Mouse (Mus musculus) liver, postnatal 0 days (tissue): ENCODE results near the gene Txk. TPM values are rescaled to one million over a fixed set of nuclear protein-coding genes. Genes with fewer than 3 reads are reported as not detected.

Source experiments
- ATAC-seq: fragments of 200-750 bp; cut with Nextera tagmentation; 2 replicates; pipeline ENCODE4 v1.8.0; 2017; ENCODE audit warnings: mild to moderate bottlenecking, moderate library complexity
- DNase-seq: peaks from one replicate; pipeline ENCODE4 v3.0.0-alpha.2; 2016
- H3K27ac ChIP-seq: fragments of 300-500 bp; sonication (generic); 2 replicates; pipeline ENCODE4 v1.5.1; 2014; ENCODE audit warnings: antibody characterized with exemption, moderate library complexity, mild to moderate bottlenecking, low read depth
- H3K27me3 ChIP-seq: fragments of 300-500 bp; sonication (generic); 2 replicates; pipeline ENCODE4 v1.6.1; 2014; ENCODE audit warnings: low read length, control low read depth, mixed read lengths; ENCODE audit not compliant: insufficient read depth
- H3K36me3 ChIP-seq: fragments of 300-500 bp; sonication (generic); replicated peaks from 2 replicates; pipeline ENCODE4 v1.6.1; 2014; ENCODE audit warnings: mild to moderate bottlenecking, control low read depth, low read length, moderate library complexity, mixed read lengths; ENCODE audit not compliant: insufficient read depth
- H3K4me1 ChIP-seq: fragments of 300-500 bp; sonication (generic); 2 replicates; pipeline ENCODE4 v1.6.1; 2014; ENCODE audit warnings: antibody characterized with exemption, mild to moderate bottlenecking, control low read depth; ENCODE audit not compliant: insufficient read depth
- H3K4me2 ChIP-seq: fragments of 300-500 bp; sonication (generic); 2 replicates; pipeline ENCODE4 v1.6.1; 2014; ENCODE audit warnings: low read depth, mild to moderate bottlenecking, low read length, moderate library complexity, mixed read lengths
- H3K4me3 ChIP-seq: fragments of 300-500 bp; sonication (generic); 2 replicates; pipeline ENCODE4 v1.5.1; 2014; ENCODE audit warnings: low read depth, low read length
- H3K9ac ChIP-seq: fragments of 300-500 bp; sonication (generic); replicated peaks from 2 replicates; pipeline ENCODE4 v1.6.1; 2014; ENCODE audit warnings: mild to moderate bottlenecking, moderate library complexity
- H3K9me3 ChIP-seq: fragments of 300-500 bp; sonication (generic); 2 replicates; pipeline ENCODE4 v1.6.1; 2016; ENCODE audit warnings: mild to moderate bottlenecking, control low read depth, low read length, mixed read lengths
- CTCF ChIP-seq: sonication (generic); IDR thresholded peaks from 2 replicates; pipeline ENCODE4 v1.5.1; 2016; ENCODE audit warnings: antibody characterized with exemption, low read depth
- EP300 ChIP-seq: IDR thresholded peaks from 2 replicates; pipeline ENCODE4 v1.6.1; 2016; ENCODE audit warnings: antibody characterized with exemption, low read depth, mild to moderate bottlenecking
- WGBS: fragments of 180-500 bp; shearing (Covaris S2); extraction: QIAGEN DNeasy Blood & Tissue Kit; methylation state at CpG from one replicate; pipeline ENCODE4 v1.1.7; 2014; ENCODE audit not compliant: insufficient replicate concordance; 5-methylcytosine and 5-hydroxymethylcytosine counted together
- polyA plus RNA-seq: library from polyadenylated mRNA; unstranded; fragments of >200 nt; fragmentation: Nextera tagmentation; extraction: Ambion mirVana; gene quantifications from 2 replicates; pipeline ENCODE4 v1.2.1, GENCODE M21; 2015

Txk gene
- polyA plus RNA-seq, 1 experiment from 2014 or later = 0.27 TPM

DNA sequence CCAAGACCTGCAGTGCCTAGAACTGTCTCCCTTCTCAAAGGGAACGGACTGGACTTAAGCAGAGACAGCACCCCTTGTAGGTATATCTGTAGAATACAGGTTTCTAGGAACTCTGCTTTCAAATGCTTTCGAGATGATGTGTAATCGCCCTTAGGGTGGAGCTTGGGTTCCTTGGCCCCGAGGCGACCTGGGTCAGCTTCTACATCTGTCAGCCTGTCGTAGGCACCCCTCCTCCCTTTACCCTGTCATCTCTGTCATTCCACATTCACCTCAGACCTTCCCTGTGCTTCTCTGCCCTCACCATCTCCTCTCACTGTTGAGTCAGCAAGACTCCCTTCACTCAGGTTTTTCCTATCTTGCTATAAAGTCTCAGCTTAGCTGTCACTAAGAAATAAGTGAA, 17.3 kb upstream of the Txk start:
- H3K27ac ChIP-seq = no peak overlapping the region
- H3K36me3 ChIP-seq = peaks cover 9% of the 10 kb centered on the region
- H3K9me3 ChIP-seq = no peaks in the 10 kb centered on the region
- ATAC-seq = no peak
- H3K4me2 ChIP-seq = no peak overlapping the region
- no peak for DNase-seq
- no peak for TF ChIP-seq EP300
- TF ChIP-seq CTCF = no peak
- no peak overlapping the region for H3K9ac ChIP-seq
- no peaks in the 10 kb centered on the region for H3K27me3 ChIP-seq
- no peaks in the 10 kb centered on the region for H3K4me1 ChIP-seq
- H3K4me3 ChIP-seq = no peak overlapping the region
- WGBS = 55% methylated on average over 6 of the region's 6 CpGs

DNA sequence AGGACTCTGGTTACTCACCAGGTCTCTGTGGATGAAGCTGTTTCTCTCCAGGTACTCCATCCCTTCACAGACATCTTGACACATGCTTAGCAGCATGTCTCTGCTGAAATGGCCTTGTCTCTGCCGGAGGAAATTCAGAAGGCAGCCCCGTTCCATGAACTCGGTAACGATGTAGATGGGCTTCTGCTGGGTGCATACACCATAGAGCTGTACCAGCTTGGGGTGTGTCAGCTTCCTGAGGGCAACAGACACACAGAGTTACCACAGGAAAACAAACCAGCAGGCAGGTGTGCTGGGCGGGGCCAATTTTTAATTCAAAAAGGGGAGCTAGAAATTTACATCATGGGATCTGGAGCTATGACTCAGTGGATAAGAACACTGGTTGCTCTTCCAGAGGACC, 11.0 kb upstream of the Txk start:
- no peak for TF ChIP-seq EP300
- no peak for TF ChIP-seq CTCF
- Histone ChIP-seq H3K4me1 (no peaks in the 10 kb centered on the region), H3K4me3 (no peak overlapping the region), H3K27me3 (no peaks in the 10 kb centered on the region), H3K27ac (no peak overlapping the region), H3K9ac (no peak overlapping the region), H3K36me3 (peaks cover 12% of the 10 kb centered on the region; the same call in 1 of the 2 replicates), H3K9me3 (no peaks in the 10 kb centered on the region), H3K4me2 (no peak overlapping the region)
- 58% methylated on average over 5 of the region's 5 CpGs for WGBS
- DNase-seq = no peak
- no peak for ATAC-seq

DNA sequence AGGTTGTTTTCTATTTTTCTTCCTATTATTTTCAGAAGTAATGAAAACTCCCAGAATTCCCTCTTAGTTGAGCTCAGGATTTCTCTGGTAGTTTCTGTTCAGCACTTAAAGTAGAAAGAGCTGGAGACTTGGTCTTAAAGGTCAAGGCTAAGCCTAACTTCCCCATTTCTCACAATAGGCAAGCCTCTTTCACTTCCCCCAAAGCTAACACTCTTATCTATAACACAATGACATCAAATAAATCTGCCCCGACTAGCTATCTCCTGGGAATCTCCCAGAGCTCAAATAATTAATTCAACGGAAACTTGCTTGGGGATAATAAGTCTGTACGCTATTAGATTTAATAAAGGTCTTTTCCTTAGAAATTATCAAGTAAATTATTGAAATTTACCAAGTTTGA, 10.4 kb upstream of the Txk start:
- no peak for DNase-seq
- H3K9me3 ChIP-seq = no peaks in the 10 kb centered on the region
- ATAC-seq = no peak
- H3K4me1 ChIP-seq = no peaks in the 10 kb centered on the region
- H3K4me2 ChIP-seq = no peak overlapping the region
- 22% methylated on average over 3 of the region's 3 CpGs for WGBS
- TF ChIP-seq CTCF (no peak), EP300 (no peak)
- no peak overlapping the region for H3K9ac ChIP-seq
- no peak overlapping the region for H3K4me3 ChIP-seq
- H3K27me3 ChIP-seq = no peaks in the 10 kb centered on the region
- peaks cover 13% of the 10 kb centered on the region; the same call in 1 of the 2 replicates for H3K36me3 ChIP-seq
- H3K27ac ChIP-seq = no peak overlapping the region

DNA sequence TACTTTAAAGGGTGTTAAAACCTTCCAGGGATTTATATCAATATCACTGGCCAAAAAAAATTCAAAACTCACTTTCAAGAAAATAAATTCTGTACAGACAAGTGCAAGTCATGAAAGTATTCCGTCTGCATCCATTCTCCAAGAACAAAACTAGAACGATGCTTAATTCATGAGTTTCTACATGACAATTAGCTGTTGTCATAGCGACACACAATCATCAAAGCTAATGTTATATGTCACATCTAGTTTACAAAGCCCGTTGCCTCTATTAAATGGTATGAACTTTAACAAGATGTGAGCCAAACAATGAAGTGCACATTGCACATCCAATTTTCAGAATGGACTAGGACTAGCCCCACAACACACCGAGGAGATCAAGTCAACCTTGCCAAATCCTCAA, 9.2 kb upstream of the Txk start:
- 79% methylated on average over 5 of the region's 5 CpGs for WGBS
- H3K4me3 ChIP-seq = no peak overlapping the region
- no peaks in the 10 kb centered on the region for H3K9me3 ChIP-seq
- DNase-seq = no peak
- H3K9ac ChIP-seq = no peak overlapping the region
- no peak overlapping the region for H3K27ac ChIP-seq
- H3K4me2 ChIP-seq = no peak overlapping the region
- no peak for TF ChIP-seq EP300
- no peak for TF ChIP-seq CTCF
- H3K27me3 ChIP-seq = no peaks in the 10 kb centered on the region
- H3K36me3 ChIP-seq = peaks cover 13% of the 10 kb centered on the region
- ATAC-seq = no peak
- H3K4me1 ChIP-seq = no peaks in the 10 kb centered on the region

DNA sequence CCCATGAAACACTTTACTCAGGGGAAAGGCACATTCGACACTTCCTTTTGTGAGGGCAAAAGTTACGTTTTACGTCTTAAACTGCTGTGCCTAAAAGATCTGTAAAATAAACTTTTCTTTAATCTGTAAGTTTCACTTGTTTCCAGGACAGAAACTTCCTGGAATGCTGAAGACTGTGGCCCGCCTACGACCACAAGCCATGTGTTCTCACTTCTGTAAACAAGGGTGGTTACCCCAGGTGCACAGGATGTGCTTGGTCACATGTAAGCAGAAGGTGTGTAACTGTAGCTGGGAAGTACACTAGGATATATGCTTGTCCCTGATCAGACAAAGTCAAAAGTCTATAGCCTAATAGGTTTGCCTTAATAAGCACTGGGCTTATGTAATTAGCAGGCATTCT, 8.7 kb upstream of the Txk start:
- Histone ChIP-seq H3K9ac (no peak overlapping the region), H3K9me3 (no peaks in the 10 kb centered on the region), H3K36me3 (peaks cover 17% of the 10 kb centered on the region), H3K4me3 (no peak overlapping the region), H3K4me1 (no peaks in the 10 kb centered on the region), H3K4me2 (no peak overlapping the region), H3K27ac (no peak overlapping the region), H3K27me3 (no peaks in the 10 kb centered on the region)
- no peak for ATAC-seq
- WGBS = 54% methylated on average over 5 of the region's 5 CpGs
- no peak for DNase-seq
- TF ChIP-seq EP300 = no peak

DNA sequence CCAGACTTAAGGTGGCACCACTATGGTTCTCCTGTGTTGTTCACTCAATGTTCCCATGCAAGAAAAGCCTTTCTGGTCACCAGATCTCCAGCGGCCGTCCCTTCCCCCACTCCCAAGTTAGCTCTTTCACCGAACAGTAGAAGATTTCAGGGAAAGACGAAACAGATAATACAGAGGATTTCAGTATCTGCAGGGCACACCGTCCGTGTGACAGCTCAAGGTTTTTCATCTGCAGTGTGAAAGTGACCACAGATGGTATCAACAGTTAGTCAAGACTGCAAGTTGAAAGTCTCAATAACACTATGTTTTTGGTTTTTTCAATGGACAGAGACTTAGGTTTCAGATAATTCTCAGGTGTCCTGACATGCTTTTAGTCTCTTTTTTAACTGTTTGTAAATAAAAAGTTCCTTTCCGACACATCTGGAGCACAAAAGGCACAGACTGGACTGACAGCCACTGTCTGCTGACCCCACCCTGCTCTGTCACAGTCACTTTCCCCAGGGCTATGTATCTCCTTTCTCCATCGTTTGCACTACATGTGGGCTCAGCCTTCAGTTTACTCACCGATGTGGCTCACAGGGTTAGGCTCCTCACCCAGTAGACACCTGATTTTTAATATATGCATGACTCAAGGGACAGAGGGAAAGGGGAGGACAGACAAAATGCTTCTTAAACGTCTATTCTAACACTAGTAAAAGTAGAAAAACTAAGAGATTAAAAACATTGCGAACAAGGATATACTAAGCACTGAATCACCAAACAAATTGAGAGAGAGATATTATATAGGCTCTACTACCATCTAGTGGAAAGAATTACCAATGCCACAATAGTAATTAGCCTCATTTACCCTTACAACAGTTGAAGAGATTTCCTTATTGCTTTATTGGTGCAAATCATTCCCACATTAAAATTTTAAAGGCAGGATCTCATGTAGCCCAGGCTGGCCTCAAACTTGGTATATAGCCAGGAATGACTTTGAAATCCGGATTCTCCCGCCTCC, 6.6 kb upstream of the Txk start:
- Histone ChIP-seq H3K27me3 (no peaks in the 10 kb centered on the region), H3K27ac (no peak overlapping the region), H3K9ac (no peak overlapping the region), H3K36me3 (peaks cover 18% of the 10 kb centered on the region), H3K9me3 (no peaks in the 10 kb centered on the region), H3K4me2 (no peak overlapping the region), H3K4me1 (no peaks in the 10 kb centered on the region), H3K4me3 (no peak overlapping the region)
- ATAC-seq (no peak), DNase-seq (no peak)
- TF ChIP-seq CTCF (peak; percentile 33; the same call in 1 of the 2 replicates), EP300 (no peak)
- WGBS = 56% methylated on average over 13 of the region's 13 CpGs
